Mouse (Mus musculus) ES-E14 (cell line): ENCODE results near the gene Fam206a. TPM values are rescaled to one million over a fixed set of nuclear protein-coding genes. Genes with fewer than 3 reads are reported as not detected.

ENCODE experiments used
- DNase-seq: peaks from one replicate; pipeline ENCODE4 v3.0.0-alpha.2; 2013; ENCODE audit warnings: low read depth, low spot score
- H3K27ac ChIP-seq: 2 replicates; pipeline ENCODE4 v1.5.1; 2012; ENCODE audit warnings: low read depth, mild to moderate bottlenecking, low read length, moderate library complexity, mixed read lengths; ENCODE audit not compliant: poor library complexity, insufficient read depth, severe bottlenecking
- H3K36me3 ChIP-seq: 2 replicates; pipeline ENCODE4 v1.6.1; 2012; ENCODE audit warnings: mild to moderate bottlenecking, low read length, moderate library complexity, mixed read lengths; ENCODE audit not compliant: control insufficient read depth, poor library complexity, insufficient read depth, severe bottlenecking
- H3K4me1 ChIP-seq, 2 experiments: fragments of 150-350 bp in 1 of 2; sonication (generic) in 1 of 2; 2 replicates each; pipeline ENCODE4 v1.6.1; 2012; ENCODE audit warnings: low read length in 2 of 2, mild to moderate bottlenecking in 1 of 2, mixed read lengths in 1 of 2; ENCODE audit not compliant: control insufficient read depth in 2 of 2, insufficient read depth in 2 of 2, poor library complexity in 1 of 2
- H3K4me3 ChIP-seq, 2 experiments: fragments of 150-350 bp in 1 of 2; sonication (generic) in 1 of 2; 2 replicates each; pipeline ENCODE4 v1.5.1; 2012; ENCODE audit warnings: low read length in 2 of 2, low read depth in 1 of 2, mild to moderate bottlenecking in 1 of 2, mixed read lengths in 1 of 2; ENCODE audit not compliant: insufficient read depth in 1 of 2, poor library complexity in 1 of 2, severe bottlenecking in 1 of 2
- H3K9ac ChIP-seq: 2 replicates; pipeline ENCODE4 v1.6.1; 2012; ENCODE audit warnings: low read depth, mild to moderate bottlenecking, low read length, mixed read lengths; ENCODE audit not compliant: poor library complexity, insufficient read depth, severe bottlenecking
- H3K9me3 ChIP-seq: fragments of 150-350 bp; sonication (generic); 2 replicates; pipeline ENCODE4 v1.6.1; 2012; ENCODE audit warnings: low read depth, mild to moderate bottlenecking, low read length; ENCODE audit not compliant: control insufficient read depth, insufficient read depth
- CHD2 ChIP-seq: IDR thresholded peaks from 2 replicates; pipeline ENCODE4 v1.6.1; 2014; ENCODE audit warnings: mild to moderate bottlenecking, low read depth, low read length, inconsistent platforms
- HCFC1 ChIP-seq: IDR thresholded peaks from 2 replicates; pipeline ENCODE4 v1.6.1; 2012; ENCODE audit warnings: low read length, inconsistent platforms, borderline replicate concordance; ENCODE audit not compliant: insufficient read depth
- MAFK ChIP-seq: IDR thresholded peaks from 2 replicates; pipeline ENCODE4 v1.6.1; 2014; ENCODE audit warnings: mild to moderate bottlenecking, low read depth, low read length, inconsistent platforms; ENCODE audit not compliant: insufficient read depth
- ZC3H11A ChIP-seq: IDR thresholded peaks from 2 replicates; pipeline ENCODE4 v1.6.1; 2012; ENCODE audit warnings: low read depth, mild to moderate bottlenecking, inconsistent platforms, low read length, borderline replicate concordance
- ZNF384 ChIP-seq: IDR thresholded peaks from 2 replicates; pipeline ENCODE4 v1.6.1; 2012; ENCODE audit warnings: low read depth, low read length, inconsistent platforms
- in situ Hi-C, 2 experiments: fragments of 600-800 bp; cut with MboI; formaldehyde crosslinking; loops; one replicate each; pipeline ENCODE4 v1.15.1; 2025; ENCODE audit warnings: low sequenced_read_pairs in 2 of 2, inconsistent platforms in 1 of 2; ENCODE audit not compliant: unreplicated experiment in 2 of 2
- total RNA-seq: library from RNA; depleted of rRNA; stranded (reverse); fragments of 300-350 nt; gene quantifications from 2 replicates; pipeline ENCODE4 v1.2.3, GENCODE M21; 2012

Fam206a gene
- total RNA-seq, 1 experiment, result 7.9 TPM

DNA sequence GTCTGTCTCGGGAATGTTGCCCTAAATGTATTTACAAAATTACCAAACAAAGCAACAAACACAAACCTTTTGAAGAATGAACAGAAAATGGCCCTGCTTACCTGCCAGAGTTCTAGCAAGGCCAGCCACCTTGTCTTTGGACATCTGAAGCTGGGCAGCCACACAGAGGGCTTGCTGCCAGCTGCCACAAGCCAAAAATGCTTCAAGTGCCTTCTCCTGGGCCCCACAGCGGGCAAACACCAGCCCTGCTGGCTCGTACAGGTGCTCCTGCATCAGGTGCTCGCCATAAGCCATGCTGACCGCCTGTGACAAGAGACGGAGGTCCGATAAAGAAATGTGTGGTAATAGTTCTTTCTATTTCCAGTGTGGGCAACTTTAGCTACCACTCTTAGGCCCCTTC, 33.2 kb upstream of the Fam206a start:
- Histone ChIP-seq H3K4me1 (no peaks in the 10 kb centered on the region), H3K9ac (no peak overlapping the region), H3K36me3 (peaks cover 55% of the 10 kb centered on the region), H3K27ac (no peak overlapping the region), H3K4me3 (no peak overlapping the region), H3K9me3 (no peaks in the 10 kb centered on the region)
- TF ChIP-seq MAFK (no peak), ZNF384 (no peak), HCFC1 (no peak), CHD2 (no peak), ZC3H11A (no peak)
- in situ Hi-C loops, result no loop called here
- DNase-seq, result no peak

GRCm38 (mm10) chr4:56771065-56771464, 31.1 kb upstream of the Fam206a start:
- Histone ChIP-seq H3K4me1 (no peaks in the 10 kb centered on the region), H3K9ac (no peak overlapping the region), H3K9me3 (no peaks in the 10 kb centered on the region), H3K4me3 (no peak overlapping the region), H3K27ac (no peak overlapping the region), H3K36me3 (peaks cover 61% of the 10 kb centered on the region)
- DNase-seq, result no peak
- in situ Hi-C loops, result no loop called here
- TF ChIP-seq CHD2, result no peak
- TF ChIP-seq MAFK, result no peak
- no peak for TF ChIP-seq HCFC1
- TF ChIP-seq ZNF384, result no peak
- no peak for TF ChIP-seq ZC3H11A

GRCm38 (mm10) chr4:56791373-56791772, 10.8 kb upstream of the Fam206a start:
- peaks cover 54% of the 10 kb centered on the region for H3K36me3 ChIP-seq
- in situ Hi-C loops, result no loop called here

DNA sequence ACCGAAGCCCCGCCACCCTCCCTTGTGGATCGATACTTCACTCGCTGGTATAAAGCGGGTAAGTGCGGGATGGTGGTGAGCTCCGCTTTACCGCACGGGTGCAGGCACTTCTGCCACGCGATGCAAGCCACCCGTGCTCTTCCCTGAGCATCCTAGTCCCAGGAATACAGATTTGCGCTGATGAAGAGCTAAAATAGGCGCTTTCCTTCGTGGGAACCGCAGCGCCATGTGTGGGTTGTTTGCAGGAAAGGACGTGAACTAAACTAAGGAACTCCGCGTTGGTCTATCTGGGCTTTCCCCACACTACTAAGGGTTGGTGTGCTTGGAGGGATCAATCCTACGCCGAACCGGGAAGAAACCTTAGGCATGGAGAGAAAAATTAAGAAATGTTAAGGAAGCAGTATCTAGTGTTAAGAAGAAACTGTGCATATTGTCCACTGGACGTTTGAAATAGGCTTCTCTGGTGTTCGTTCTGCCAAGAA, 565 bp downstream of the Fam206a start:
- H3K9ac ChIP-seq, result peak overlapping the region; percentile 85
- no peaks in the 10 kb centered on the region for H3K9me3 ChIP-seq
- peaks cover 0 to 6% of the 10 kb centered on the region in 2 experiments; a peak in 3 of 4 replicates for H3K4me1 ChIP-seq
- no peak overlapping the region for H3K27ac ChIP-seq
- no peak for DNase-seq
- in situ Hi-C loops, result no loop called here
- H3K36me3 ChIP-seq, result peaks cover 14% of the 10 kb centered on the region
- no peak for TF ChIP-seq ZNF384
- TF ChIP-seq ZC3H11A, result no peak
- no peak for TF ChIP-seq CHD2
- no peak for TF ChIP-seq HCFC1
- TF ChIP-seq MAFK, result no peak
- peak overlapping the region; percentile 76 to 93 for H3K4me3 ChIP-seq

More at GRCm38 (mm10) chr4:56791373-56791772, 10.8 kb upstream of the Fam206a start:
- TF ChIP-seq ZNF384, result no peak
- no peak for TF ChIP-seq HCFC1
- no peak for TF ChIP-seq MAFK
- no peak for TF ChIP-seq ZC3H11A
- TF ChIP-seq CHD2, result no peak
- DNase-seq, result no peak
- H3K4me3 ChIP-seq, result no peak overlapping the region
- no peak overlapping the region for H3K9ac ChIP-seq
- H3K27ac ChIP-seq, result no peak overlapping the region
- no peaks in the 10 kb centered on the region for H3K9me3 ChIP-seq
- H3K4me1 ChIP-seq, result no peaks in the 10 kb centered on the region

- in situ Hi-C loops, result no loop called here
These were observed 6.9 kb downstream of the Fam206a start for GRCm38 (mm10) chr4:56809050-56809449.

More at GRCm38 (mm10) chr4:56809050-56809449, 6.9 kb downstream of the Fam206a start:
- peaks cover 15% of the 10 kb centered on the region for H3K36me3 ChIP-seq
- no peaks in the 10 kb centered on the region for H3K9me3 ChIP-seq
- H3K4me1 ChIP-seq, result no peaks in the 10 kb centered on the region
- H3K9ac ChIP-seq, result no peak overlapping the region
- TF ChIP-seq ZC3H11A (no peak), MAFK (no peak)
- H3K27ac ChIP-seq, result no peak overlapping the region
- DNase-seq, result no peak
- no peak overlapping the region for H3K4me3 ChIP-seq
